Mouse (Mus musculus): ENCODE data around the gene Smok2a.
A peak's percentile ranks its signal among the peaks of the same experiment; 100 is the strongest.
"Not testable (repeated sequence)": the region's sequence is repeated elsewhere in the genome, so short reads cannot be mapped to it uniquely, and the experiment has no call there.

Smok2a gene

DNA sequence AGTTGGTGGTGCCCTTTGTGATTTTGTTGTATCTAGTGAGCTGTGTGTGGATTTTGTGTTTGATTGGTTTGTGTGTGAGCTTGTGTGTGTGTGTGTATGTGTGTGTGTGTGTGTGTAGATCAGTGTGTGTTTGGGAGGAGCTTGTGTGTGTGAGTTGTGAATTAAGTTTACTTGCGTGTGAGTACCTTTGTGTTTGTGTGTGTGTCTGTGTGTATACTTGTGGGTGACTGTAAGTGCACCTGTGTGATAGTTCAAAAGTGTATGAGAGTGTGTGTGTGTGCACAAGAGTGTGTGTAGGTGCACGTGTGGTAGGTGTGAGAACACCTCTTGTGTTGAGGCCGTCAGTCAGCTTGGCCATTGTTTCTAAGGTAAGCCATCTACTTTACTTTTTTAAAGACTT is at the start of gene Smok2a:
TSS of gene Smok2a (plus strand) at position 301 of the 400 bp plus-strand sequence.
- no peak for DNase-seq (ENCODE audit: extremely low read depth, low read depth)

DNA sequence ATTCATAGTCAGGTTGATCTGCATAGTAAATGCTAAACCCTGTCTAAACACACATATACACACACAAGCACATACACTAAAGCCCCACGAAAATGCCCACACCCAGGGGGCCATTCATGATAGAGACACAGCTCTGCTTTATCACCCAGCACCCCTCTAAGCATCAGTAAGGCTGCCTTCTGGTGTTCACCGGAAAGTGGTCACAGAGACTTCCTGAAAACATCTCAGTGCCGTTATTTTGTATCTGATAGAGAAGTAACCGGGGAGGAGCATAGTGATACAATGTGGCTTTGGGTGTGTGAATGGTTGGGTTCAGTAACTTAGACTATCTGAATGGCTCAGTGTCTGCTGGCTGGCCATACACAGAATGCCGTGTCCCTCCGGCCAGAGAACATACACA is 47.4 kb upstream of the Smok2a start:
- not testable (repeated sequence) for DNase-seq (ENCODE audit: extremely low read depth, low read depth)

DNA sequence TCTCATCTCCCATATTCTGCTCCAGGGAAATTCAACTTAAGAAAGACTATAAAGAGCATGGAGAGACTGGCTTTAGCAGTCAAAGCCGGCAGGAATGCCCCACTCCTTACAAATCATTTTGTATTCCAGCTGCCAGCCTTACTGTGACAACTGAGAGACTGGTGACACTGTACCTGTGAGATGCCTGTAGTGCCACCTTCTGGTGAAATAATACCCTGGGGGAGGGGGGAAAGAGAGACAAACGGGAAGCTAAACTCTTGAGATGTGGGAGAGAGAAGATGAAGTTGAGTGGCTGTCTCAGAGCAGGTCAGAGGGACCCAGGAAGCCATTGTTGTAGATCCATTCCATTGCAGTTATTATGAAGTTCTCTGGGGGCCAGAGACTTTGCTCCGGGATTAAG is 47.0 kb upstream of the Smok2a start:
- DNase-seq (ENCODE audit: extremely low read depth, low read depth) = not testable (repeated sequence)

DNA sequence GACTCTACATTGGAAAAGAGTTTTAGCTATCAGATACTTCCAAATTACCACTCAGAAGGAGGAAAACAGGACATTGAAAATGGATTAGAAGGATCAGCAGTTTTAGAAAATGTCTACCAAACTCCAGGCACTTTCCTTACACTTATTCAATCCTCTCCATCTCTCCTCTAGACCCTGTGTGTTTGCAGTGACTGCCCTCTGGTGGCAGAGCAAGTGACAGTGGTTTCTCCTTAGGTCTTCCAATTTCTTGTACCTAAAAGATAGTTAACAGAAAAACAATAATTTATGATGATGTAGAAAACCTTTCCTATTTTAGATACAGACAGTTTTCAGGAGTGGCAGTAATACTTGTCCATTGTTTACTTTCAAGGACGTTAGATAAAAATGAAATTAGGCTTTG is 45.4 kb upstream of the Smok2a start:
- DNase-seq (ENCODE audit: extremely low read depth, low read depth) = not testable (repeated sequence)

DNA sequence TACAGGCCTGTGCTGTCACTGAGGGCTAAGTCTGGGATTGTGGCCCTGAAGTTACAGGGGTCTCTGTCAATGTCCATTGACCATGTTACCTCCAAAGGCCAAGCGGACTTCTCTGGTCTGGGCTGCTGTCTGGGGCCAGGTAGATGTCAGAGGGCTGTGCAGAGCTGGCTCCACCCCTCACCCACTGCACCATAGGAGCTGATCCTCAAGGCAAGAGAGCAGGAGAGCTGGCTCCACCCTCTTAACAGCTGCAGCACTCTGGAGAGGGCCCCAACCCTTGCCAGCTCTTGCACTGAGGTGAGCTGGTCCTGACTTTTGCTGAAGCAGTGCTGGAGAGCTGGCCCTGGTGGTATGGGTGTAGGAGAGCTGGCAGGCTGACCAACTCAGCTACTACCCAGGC is 43.2 kb upstream of the Smok2a start:
- not testable (repeated sequence) for DNase-seq (ENCODE audit: extremely low read depth, low read depth)

DNA sequence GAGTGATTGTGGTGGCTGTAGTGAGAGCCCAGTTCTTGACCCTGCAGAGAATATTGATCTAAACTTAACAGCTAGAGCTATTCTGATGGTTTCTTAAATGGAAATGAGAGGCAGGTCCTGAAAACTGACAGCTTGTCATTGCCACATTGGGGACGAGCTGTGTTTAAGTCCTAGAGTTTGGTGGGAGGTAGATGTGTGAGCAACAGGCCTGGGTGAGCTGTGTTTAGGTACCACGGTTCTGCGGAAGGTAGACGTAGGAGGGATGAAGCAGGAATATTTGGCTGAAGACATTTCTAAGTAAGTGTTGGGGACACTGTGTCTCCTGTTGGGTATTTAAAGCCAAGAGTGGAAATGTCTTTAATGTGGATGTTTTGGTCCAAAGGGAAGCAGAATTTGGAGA is 42.0 kb upstream of the Smok2a start:
- not testable (repeated sequence) for DNase-seq (ENCODE audit: extremely low read depth, low read depth)

DNA sequence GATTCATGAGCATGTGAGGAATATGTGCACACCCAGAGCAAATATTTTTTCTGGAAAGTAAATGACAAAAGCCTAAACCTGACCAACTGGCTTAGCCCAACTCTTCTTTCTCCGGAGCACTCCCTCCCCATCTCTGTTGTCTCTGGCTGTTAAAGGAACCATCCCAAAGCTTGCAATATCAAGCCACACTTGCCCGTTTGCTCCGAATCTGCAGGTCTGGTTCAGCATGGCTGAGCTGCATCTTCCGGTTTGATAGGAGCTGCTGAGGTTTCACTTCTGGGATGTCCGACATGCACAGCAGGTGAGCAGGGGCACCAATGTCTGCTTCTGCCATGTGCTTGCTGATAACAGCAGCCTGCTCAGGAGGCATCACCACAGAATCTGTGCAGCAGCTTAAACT is 40.5 kb upstream of the Smok2a start:
- not testable (repeated sequence) for DNase-seq (ENCODE audit: extremely low read depth, low read depth)

DNA sequence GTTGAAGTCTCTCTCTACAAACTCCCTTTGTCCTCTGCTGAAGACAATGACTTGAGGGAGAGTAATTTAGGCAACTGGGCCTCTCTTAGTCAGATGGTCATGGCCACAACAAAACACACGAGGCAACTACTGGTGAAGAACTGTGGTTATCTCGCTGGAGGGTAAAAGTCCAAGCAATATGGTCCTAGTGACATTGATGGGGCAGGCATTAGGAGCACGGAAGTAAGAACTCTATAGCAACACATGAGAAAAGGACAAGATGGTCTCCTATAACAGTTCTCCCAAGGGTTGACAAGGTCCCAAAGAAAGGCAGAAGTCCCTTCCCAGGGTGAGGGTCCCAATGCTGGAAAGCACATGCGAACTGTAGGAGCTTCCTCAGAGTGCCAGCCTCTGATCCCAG is 38.3 kb upstream of the Smok2a start:
- not testable (repeated sequence) for DNase-seq (ENCODE audit: extremely low read depth, low read depth)

DNA sequence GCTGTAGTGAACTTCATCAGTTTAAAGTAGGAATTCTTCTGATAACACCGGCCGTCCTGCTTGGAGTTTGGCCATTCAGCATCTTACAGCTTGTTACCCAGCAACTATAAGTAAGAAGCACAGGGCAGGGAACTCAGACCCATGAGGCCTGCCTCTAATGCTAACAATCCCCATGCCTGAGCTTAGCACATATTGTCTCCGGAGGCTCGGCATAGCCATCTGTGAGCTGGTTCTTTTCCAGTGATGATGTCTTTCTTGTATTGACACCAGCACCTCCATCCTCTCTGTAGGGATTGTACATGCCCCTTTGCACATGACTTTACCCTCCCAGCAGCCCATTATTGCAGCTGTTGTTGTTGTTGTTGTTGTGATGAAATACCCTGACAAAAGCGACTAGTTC is 36.5 kb upstream of the Smok2a start:
- not testable (repeated sequence) for DNase-seq (ENCODE audit: extremely low read depth, low read depth)

DNA sequence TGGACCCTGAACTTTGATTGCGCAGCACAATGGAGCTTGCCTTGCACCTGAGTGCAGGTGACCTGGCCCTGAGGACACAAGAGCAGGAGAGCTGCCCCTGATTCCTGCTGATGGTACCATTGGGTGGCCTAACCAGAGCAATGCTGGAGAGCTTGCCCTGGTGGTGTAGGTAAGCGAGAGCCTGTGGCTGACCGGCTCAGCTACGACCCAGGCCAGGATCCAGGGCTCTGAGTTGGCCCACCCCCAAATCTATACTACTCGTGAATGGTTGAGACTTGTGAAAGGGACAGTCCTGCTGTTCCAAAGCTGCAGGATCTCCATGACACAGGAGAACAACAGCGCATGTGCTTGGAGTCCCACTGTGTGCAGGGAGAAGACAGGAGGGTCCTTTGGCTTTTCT is 34.4 kb upstream of the Smok2a start:
- not testable (repeated sequence) for DNase-seq (ENCODE audit: extremely low read depth, low read depth)

DNA sequence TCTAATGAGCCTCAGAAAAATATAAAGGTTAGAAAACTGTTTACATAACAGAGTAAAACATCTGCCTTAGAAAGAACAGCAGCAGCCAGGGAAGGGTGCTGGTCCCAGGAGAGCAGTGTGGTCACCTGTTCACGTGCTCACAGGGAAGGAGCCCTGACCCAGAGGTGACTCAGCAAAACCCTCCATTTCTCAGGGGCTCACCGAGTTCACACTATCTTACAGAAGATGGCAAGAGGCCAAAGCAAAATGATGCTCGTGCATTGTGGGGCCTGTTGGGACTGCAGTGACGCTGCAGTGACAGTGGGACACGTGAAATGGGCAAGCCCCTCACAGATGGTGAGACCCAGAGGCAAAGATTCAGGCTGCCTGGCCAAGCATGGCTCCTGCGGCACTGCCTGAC is 33.4 kb upstream of the Smok2a start:
- not testable (repeated sequence) for DNase-seq (ENCODE audit: extremely low read depth, low read depth)

DNA sequence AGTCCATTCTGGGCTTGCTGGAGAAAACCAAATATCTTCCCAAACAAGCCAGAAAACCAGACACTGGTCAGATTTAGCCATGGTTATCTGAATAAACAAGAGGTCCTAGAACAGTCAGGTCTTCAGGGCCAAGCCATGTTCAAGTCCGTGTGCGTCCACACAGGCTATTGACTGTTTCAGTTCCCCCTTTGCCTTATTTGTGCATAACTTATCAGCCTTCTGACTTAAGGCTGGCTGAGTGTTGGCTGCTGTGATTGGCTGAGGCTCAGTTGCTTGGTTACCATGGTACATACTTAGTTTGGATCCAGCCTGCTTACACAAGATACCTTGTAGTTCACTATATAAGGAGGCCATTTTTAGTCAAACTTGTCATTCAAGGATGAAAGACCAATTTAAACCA is 32.1 kb upstream of the Smok2a start:
- peak; percentile 68 for DNase-seq (ENCODE audit: extremely low read depth, low read depth)

DNA sequence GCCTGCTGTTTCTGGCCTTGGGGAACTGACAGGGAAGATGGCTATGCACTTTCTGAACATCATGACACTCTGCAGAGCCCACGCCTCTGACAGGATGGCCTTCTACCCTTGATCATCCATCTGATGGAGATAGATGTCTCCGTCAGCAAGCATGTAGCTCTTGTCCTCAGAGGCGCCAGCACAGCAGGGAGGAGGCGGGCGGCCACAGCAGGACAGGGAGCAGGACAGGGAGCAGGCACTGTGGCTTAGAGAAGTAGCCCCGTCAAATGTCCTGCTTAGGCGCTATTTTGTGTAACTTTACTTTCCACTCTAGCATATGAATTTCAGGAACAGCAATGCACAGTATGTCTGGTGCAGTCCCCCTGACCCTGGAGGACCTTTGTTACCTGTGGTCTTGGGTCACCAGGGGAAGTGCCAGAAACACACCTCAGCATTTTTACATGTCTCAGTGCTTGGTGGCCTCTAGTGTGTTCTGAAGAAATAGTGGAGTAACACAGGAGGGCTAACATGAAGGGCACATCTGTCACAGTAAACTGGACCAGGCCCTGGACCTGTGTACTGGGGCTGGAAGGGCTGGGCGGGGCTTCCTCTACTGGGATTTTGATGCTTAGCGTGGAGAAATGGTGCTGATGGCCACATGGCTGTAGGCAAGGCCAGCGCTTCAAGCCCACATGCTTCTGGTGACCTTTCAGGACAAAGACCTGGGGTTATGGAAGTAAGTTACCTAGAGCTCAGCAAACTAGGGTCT is 30.0 kb upstream of the Smok2a start:
- not testable (repeated sequence) for DNase-seq (ENCODE audit: extremely low read depth, low read depth)

DNA sequence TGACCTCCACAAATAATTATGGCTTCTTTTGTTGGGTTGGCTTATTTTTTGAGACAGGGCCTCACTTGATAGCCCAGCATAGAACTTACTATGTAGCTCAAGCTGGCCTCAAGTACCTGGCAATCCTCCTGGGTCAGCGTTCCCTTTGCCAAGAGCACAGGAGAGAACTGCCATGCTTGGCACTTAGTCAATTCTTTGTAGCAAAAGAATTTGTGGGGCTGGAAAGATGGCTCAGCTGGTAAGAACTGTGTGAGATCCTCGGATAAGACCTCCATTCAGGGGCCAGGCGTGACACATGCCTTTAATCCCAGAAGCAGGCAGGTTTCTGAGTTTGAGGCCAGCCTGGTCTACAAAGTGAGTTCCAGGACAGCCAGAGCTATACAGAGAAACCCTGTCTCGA is 24.5 kb upstream of the Smok2a start:
- not testable (repeated sequence) for DNase-seq (ENCODE audit: extremely low read depth, low read depth)

DNA sequence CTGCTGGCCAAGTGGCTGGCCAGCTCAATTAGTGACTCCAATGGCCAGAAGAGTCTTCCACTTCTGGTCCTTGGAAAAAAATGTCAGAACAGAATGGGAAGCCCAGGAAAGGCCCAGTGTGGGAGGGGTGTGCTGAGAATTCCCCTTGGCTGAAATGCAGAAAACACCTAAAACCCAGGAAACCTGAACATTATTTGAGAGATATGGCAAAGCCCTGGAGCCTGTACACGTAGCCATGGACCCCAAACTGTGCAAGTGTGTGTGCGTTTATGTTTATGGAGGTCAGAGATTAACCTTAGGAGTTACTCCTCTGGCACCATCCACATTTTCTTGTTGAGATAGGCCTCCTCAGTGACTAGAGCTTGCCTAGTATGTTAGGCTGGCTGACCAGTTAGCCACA is 22.2 kb upstream of the Smok2a start:
- DNase-seq (ENCODE audit: extremely low read depth, low read depth) = not testable (repeated sequence)

DNA sequence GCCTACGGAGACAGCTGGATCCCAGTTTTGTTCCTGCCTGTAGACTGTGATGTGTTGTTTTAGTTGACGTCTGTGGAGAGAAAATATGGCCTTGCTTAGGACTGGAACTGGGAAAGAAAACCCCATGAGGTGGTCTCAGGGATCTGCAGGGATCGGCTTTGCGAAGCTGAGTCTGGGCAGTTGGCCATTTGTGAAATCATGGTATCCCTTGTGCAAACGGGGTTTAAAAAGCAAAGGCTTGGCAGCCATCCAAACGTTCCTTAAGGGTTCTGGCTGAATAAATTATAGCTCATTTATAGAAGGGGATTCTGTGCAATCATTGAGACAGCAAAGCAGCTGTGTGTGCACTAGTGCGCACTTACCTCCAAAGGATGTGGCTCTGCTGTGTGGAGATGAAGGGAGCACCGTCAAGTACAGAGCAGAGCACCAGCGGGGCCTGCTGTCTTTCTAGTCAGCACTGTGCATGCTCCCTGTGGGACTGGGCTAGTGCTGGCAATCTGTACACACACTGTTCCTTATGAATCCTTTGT is 21.0 kb upstream of the Smok2a start:
- not testable (repeated sequence) for DNase-seq (ENCODE audit: extremely low read depth, low read depth)

DNA sequence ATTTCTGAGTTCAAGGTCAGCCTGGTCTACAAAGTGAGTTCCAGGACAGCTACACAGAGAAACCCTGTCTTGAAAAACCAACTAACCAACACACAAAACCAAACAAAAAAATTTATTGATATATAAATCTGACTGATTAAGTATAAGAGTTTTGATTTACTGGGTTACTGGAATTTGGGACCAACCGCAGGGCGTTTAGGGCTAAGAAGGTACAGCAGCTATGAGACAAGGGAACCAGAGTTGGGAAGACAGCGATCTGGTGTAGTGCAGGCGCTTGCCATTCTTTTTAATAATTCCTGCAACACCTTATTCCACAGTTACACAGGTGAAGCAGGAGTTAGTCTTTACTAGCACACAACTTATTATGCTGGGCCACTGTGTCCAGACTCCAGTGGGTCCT is 19.4 kb upstream of the Smok2a start:
- DNase-seq (ENCODE audit: extremely low read depth, low read depth) = not testable (repeated sequence)

DNA sequence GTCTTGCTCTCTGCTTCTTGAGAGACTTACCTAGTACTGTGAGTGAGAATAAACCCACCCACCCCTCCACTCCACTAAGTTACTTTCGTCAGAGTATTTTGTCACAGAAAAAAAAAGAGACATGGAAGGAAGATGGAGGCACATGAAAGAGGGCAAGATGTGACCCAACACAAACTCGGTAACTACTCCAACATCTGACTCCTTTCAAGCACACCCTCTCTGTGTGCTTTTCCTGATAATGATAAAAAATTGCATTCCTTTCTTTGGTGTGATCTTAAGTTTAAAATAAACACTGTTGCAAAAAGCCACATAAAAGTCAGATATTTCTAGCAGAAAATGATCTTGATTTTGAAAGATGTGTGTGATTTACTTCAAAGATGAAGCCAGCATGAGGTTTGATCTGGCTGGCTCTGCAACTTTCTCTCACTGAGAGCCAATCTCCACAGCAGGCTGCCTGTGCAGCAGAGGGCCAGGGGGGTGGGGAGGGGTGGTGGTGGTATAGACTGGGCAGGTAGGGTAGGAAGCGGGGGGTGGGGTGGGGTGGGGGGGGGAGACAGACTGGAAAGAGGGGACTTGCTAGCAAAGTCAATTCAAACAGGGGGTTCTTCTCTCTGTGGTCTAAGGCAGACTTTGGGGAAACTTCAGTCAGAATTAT is 18.4 kb upstream of the Smok2a start:
- not testable (repeated sequence) for DNase-seq (ENCODE audit: extremely low read depth, low read depth)

DNA sequence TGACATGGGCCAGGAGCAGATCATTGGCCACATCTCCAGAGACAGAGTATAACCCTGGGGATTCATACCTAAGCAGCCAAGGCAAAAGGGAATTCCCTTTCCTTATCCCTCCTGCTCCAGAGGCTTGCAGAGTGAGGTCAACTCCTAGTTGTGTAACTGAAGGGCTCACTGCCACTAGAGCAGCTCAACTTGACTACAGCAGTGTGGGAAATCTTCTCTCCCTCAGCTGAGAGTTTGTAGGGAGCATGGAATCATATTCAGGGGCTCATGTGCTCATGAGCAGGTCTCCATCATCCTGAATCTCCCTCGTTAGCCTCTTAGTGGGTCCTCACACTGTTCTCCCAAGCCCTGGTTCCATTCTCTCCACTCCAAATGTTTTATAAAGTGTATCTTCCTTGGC is 15.7 kb upstream of the Smok2a start:
- DNase-seq (ENCODE audit: extremely low read depth, low read depth) = not testable (repeated sequence)

DNA sequence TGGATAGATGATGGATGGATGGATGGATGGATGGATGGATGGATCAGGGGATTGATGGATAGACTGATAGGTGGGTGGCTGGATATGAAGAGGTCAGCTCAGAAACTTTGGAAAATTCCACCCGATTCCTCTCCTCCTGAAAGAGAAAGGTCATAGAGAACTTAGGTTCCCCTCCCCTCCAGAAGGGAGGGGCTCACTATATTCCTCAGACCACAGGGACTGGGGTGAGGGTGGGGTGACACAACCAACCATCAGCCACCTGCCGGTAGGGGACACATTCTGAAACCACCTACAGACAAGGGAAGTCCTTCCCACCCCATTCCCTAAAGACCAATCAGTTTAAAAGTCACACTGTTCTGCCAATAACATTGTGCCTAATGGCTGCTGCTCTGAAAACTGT is 14.5 kb upstream of the Smok2a start:
- DNase-seq (ENCODE audit: extremely low read depth, low read depth) = no peak

DNA sequence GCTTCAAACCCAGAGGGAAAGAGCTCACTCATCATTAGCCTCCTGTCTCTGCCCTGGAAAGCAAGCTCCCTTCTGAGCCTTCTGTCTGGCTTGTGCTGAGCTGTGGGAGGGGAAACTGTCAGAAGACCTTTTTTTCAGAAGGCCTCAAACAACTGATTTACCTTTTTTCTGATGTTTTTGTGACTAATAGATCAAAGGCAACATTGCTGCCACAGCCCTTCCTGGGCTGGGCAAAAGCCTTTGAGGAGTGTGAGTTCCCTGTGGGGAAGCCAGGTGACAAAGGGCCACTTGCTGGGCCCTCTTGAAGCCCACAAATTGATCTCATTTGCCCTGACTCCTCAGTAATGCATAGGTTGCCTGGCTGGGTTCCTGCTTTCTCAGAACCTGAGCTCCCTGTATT is 12.5 kb upstream of the Smok2a start:
- DNase-seq (ENCODE audit: extremely low read depth, low read depth) = not testable (repeated sequence)

DNA sequence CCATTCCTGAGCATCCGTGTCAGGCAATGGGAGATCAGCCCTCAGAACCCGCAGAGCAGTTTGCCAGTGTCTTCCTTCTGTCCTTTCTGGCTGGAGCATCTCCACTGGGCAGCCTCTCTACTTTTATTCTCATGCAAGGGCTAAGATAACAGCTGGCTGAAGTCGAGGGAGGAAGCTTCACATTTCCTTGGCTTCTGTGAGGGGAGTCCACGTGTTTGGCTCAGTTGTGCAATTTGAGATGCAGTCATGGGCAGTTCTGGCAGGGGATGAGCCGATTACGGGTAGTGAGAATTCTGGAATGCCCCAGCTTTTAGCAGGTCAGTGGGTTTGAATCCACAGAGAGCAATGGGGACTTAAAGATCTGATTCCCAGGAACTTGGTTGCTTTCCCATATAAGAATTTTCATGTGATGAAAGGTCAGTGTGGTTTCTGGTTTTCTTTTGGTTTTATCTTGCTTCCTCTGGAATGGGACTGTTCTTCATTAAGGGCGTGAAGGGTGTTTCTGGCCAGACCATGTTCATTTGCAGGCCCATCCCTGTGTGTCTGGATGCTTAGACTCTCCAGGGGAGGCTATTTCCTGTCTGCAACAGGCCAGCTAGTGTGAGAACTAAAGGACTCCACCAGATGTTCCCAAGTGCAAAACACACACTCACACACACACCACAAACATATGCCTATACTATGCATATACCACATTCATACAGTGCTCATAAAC is 8.7 kb upstream of the Smok2a start:
- no peak for DNase-seq (ENCODE audit: extremely low read depth, low read depth)
